Mouse (Mus musculus) left cerebral cortex, adult 18-20 months (tissue): ENCODE data around the gene Tmem131. TPM values are rescaled to one million over a fixed set of nuclear protein-coding genes. Genes with fewer than 3 reads are reported as not detected.

Source experiments
- DNase-seq, 2 experiments: peaks; one replicate each; pipeline ENCODE4 v3.0.0; 2021 to 2022; ENCODE audit warnings: low spot score in 2 of 2, mixed read lengths in 1 of 2
- long read RNA-seq, 2 experiments: library from polyadenylated mRNA; stranded (forward); transcript quantifications; one replicate each; pipeline ENCODE4 v2.0.0; 2021
- total RNA-seq, 2 experiments: library from RNA; stranded (reverse); gene quantifications; 2 replicates each; pipeline ENCODE4 v1.2.3; 2021

Gene Tmem131
- 10 to 100 TPM; 51.7 to 55.0 TPM for total RNA-seq
- long read RNA-seq, experiment 1, full-length matches to known transcripts = 5 of 18 reads
- long read RNA-seq, experiment 1, partial matches to known transcripts = 8 of 18 reads
- long read RNA-seq, experiment 1, other reads (novel, unspliced or antisense) = 5 of 18 reads
- long read RNA-seq, experiment 2, full-length matches to known transcripts = 2 of 11 reads
- long read RNA-seq, experiment 2, partial matches to known transcripts = 5 of 11 reads
- long read RNA-seq, experiment 2, other reads (novel, unspliced or antisense) = 4 of 11 reads

- DNase-seq = no peak
Observed at GRCm38 (mm10) chr1:36943653-36944052, at the start of gene Tmem131. Gene Tmem131 (minus strand): TSS chr1:36943666.

GRCm38 (mm10) chr1:36988561-36988960 lies 45.1 kb upstream of the Tmem131 start:
- no peak for DNase-seq

GRCm38 (mm10) chr1:36988161-36988560 lies 44.7 kb upstream of the Tmem131 start:
- no peak for DNase-seq

GRCm38 (mm10) chr1:36987172-36988148 lies 44.0 kb upstream of the Tmem131 start:
- no peak for DNase-seq

GRCm38 (mm10) chr1:36986396-36987160 lies 43.1 kb upstream of the Tmem131 start:
- DNase-seq = no peak

GRCm38 (mm10) chr1:36985896-36986295 lies 42.4 kb upstream of the Tmem131 start:
- DNase-seq = no peak

GRCm38 (mm10) chr1:36984406-36984805 lies 40.9 kb upstream of the Tmem131 start:
- DNase-seq = no peak

- DNase-seq = no peak
Observed at GRCm38 (mm10) chr1:36983754-36984153, 40.3 kb upstream of the Tmem131 start.

GRCm38 (mm10) chr1:36982191-36982961 lies 38.9 kb upstream of the Tmem131 start:
- DNase-seq = no peak

GRCm38 (mm10) chr1:36976770-36977169 lies 33.3 kb upstream of the Tmem131 start:
- DNase-seq = no peak

GRCm38 (mm10) chr1:36970918-36971617 lies 27.6 kb upstream of the Tmem131 start:
- DNase-seq = no peak

GRCm38 (mm10) chr1:36965831-36966230 lies 22.4 kb upstream of the Tmem131 start:
- DNase-seq = no peak

GRCm38 (mm10) chr1:36962379-36963176 lies 19.1 kb upstream of the Tmem131 start:
- no peak for DNase-seq

GRCm38 (mm10) chr1:36960509-36961222 lies 17.2 kb upstream of the Tmem131 start:
- no peak for DNase-seq

GRCm38 (mm10) chr1:36949591-36950184 lies 6.2 kb upstream of the Tmem131 start:
- no peak for DNase-seq

GRCm38 (mm10) chr1:36947448-36947847 lies 4.0 kb upstream of the Tmem131 start:
- no peak for DNase-seq

GRCm38 (mm10) chr1:36940381-36940762 lies 3.1 kb downstream of the Tmem131 start:
- no peak for DNase-seq
